Mouse (Mus musculus) cerebellum, adult 8-10 months (tissue): Measurements from ENCODE around the gene Crybg3.

Experiments
- DNase-seq: peaks from one replicate; pipeline ENCODE4 v3.0.0; 2022

The Crybg3 gene

GRCm38 (mm10) chr16:59600311-59601251 is at the start of gene Crybg3:
TSS of gene Crybg3 (minus strand) at chr16:59600979.
- peak; percentile 53 for DNase-seq

GRCm38 (mm10) chr16:59643766-59644165 is 43.0 kb upstream of the Crybg3 start:
- no peak for DNase-seq

DNA sequence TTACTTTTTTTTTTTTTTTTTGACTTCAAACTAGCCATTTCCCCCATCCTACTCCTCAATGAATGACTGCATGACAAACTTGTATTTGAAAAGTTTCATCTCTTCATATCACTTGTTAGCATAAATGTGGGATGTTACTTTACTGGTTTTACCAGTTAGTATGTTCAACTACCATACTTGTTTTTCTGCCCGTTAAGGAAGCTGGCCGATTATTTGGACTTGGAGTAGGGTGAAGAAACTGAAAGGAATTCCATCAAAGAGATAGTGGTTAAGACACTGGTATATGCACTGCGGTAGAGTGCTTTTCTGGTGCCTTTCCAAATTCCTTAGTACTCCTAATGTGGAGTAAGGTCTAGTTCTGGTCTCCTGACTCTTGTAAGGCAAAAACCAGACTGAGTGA is 39.2 kb upstream of the Crybg3 start:
- no peak for DNase-seq

DNA sequence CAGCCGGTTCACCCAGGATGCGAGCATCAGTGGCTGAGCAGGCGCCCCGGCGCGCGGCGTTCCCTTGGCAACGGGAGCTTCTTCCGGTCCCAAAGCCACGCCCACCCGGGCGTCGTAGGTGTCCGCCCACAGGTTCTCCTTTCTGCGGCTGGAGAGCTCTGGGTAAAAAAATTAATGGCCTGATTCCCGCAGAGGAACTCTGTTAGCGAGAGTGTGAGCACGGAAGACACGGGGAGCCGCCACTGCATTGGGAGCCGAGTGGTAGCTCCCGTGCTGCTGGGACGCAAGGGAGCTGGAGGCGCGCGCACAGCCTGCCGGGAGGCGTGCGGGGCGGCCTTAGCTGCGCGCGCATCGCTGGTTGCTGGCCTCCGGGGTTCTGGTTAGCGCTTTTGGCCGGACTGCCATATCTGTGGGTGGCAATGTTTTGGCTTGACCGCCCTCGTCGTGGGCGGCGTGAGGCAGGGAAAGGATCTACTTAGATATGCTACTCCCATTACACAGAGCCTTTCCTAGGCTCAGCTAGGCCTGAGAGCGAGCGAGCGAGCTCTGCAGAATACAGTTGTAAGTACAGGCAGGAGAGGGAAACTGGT is 38.4 kb upstream of the Crybg3 start, which contains the start of gene Arl6:
Gene Arl6, minus strand, starts transcription at position 290 of the 590 bp plus-strand sequence.
- peak; percentile 94 for DNase-seq

DNA sequence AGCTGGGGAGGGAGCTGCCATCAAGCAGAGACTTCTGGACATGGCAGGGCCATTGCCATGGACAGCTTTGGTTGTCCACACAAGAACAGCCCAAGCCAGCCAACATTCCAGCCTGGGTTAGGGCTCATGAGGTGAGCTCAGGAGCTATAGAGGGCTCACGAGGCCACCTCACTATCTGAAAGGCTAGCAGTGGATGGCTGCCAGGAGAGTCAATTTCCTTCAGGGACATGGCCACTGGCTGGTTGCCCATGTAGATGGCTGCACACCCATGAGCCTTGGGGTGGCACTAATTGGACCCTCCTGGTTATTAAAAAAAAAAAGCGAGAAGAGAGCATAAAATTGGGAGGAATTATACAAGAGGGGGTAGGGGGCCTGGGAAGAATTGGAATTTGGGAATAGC is 33.8 kb upstream of the Crybg3 start:
- DNase-seq: no peak

GRCm38 (mm10) chr16:59621554-59621953 is 20.8 kb upstream of the Crybg3 start:
- no peak for DNase-seq

- DNase-seq: peak; percentile 31
Measured at GRCm38 (mm10) chr16:59617167-59617566, 16.4 kb upstream of the Crybg3 start.

- DNase-seq: no peak
Measured at GRCm38 (mm10) chr16:59615675-59616074, 14.9 kb upstream of the Crybg3 start.

- DNase-seq: no peak
Measured at GRCm38 (mm10) chr16:59610750-59611149, 10.0 kb upstream of the Crybg3 start.

- DNase-seq: no peak
Measured at GRCm38 (mm10) chr16:59604078-59604781, 3.5 kb upstream of the Crybg3 start.

DNA sequence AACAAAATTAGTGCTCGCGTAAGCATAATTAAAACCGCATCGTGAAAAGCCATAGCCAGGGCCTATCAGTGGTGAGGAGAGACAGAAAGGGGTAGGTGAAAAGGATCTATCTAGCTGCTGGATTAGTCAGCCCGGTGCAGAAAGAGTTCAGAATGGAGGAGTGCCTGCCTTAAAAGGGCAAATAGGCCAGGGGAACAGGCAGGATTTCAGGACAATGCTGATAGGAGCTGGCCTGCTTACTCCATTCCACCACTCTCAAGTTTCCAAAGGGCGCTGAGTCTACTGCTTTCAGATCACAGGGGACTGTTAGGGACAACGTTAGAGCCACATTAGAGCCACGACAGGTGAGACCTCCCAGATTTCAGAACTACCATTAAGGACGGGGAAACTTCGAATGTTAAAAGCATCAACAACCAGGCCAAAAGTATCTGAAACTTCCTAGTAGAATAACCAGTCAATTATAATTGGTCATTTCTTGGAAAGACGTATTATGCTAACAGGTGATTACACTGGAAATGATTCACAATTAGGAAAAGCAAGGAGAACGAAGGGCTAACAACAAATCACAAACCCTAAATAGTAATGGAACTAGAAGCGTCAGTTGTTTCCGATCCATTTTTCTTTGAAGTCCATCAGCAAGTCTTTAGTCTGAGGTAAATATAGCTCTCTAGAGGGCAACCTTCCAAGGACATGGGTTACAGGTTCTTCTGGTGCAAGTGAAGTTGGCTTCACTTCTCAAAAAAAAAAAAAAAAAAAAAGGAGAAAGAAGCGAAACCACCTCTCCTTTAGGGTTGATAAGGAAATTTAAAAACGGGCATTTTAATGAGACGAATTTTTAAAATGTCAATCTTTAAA is 1.1 kb downstream of the Crybg3 start:
- no peak for DNase-seq

- DNase-seq: no peak
Measured at GRCm38 (mm10) chr16:59598997-59599396, 1.8 kb downstream of the Crybg3 start.

- no peak for DNase-seq
Measured at GRCm38 (mm10) chr16:59597256-59597655, 3.5 kb downstream of the Crybg3 start.

GRCm38 (mm10) chr16:59594714-59595113 is 6.1 kb downstream of the Crybg3 start:
- DNase-seq: no peak

DNA sequence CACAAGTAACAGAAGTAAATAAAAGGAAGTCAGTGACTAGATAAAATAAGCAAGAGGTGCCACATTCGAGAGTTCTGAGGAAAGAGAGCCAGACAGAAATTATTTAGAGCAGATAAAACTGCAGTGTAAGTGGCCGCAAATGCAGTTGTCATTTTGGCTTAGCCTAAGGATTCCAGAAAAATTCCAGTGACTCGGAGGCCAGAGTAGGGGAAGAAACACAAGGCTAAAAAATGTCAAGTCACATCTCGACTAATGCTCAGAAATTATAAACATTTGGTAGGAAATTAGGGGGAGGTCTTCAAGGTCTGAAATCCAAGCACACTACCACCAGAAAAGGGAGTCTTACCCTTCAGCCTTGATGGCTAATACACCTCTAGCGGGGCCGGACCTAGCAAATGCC is 10.0 kb downstream of the Crybg3 start:
- DNase-seq: no peak

DNA sequence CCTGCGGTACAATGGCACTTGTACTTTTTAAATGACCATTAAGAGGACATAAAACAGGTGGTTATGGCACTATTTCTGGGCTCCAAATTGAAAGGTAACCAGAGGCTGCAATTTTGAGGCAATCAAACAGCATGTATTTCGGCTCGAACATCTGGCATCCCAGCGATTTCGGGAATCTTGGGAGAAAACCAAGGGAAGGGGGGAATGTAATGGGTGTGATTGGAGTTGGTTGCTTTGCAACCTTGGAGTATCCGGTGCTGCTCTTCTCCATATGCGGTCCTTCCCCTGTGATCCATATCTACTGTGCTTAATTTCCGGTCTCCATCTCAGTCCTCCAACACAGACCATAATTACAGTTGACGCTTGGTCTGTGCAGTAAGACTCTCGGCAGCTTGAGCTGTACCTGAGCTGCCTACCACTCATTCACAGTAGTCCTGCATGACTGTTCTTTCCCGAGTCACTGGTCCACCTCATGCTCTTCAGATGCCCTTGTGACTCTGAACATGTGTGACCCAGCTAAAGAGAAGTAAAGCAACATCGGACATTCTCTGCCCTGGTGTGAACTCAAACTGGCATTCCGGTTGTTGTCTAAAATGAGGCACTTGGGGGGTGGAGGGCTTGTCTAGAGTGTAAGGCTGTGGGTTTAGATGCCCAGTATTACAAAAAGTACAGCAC is 12.3 kb downstream of the Crybg3 start:
- no peak for DNase-seq

- no peak for DNase-seq
Measured at GRCm38 (mm10) chr16:59587816-59588215, 13.0 kb downstream of the Crybg3 start.

DNA sequence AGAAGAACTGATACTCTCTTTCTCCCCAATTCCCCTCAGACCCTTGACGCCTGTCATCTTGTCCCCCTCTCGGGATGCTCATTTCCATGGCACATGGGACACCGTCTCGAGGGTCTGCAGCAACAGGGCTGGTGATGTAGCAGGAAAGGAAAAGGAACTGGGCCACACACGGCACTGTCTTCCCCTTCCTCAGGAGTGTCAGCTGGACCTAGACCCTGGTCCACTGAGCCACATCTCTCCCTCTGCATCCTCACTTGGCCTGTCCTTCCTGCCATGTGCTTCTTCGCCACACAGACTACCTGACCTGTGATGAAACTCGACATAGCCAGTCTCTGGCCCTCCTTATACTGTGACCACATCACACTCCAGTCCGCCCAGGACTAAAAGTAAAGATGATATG is 13.9 kb downstream of the Crybg3 start:
- DNase-seq: no peak

DNA sequence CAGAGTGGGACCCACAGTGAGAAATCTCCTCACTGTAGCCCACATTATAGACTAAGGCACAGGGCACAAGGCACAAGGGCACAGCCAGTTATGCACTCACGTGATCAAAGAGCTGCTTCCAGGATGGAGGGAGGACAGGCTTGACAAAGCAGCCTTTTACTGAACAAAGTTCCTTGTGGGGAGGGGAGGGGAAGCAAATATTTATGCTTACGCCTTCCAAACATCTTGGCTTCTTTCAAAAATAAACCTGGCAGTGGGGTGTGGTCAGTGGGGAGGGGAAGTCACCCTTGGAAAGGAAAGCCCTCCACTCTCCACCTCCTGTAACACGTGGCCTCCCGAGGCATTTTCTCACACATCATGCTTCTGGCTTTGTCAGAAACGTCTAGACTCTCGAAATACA is 14.5 kb downstream of the Crybg3 start:
- no peak for DNase-seq

- DNase-seq: no peak
Measured at GRCm38 (mm10) chr16:59585706-59586244, 15.0 kb downstream of the Crybg3 start.

DNA sequence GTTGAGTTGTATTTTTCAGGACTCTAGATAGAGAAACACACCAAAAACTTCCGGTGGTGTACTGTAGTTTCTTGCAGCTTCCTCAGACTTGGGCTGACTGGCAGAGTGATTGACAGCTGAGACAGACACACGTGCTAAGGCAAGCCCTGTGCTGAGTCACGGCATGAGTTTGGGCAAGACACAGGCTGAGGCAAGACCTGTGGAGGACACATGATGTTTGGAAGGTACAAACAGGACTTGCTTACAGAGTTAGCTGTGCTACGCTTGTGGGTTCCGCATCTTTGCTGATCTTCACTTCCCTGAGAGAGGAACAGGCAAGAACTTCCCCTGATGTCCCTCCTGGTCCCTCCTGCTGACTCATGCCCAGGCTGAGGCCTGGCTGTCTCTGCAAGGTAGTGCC is 17.3 kb downstream of the Crybg3 start:
- no peak for DNase-seq

- no peak for DNase-seq
Measured at GRCm38 (mm10) chr16:59579237-59579636, 21.5 kb downstream of the Crybg3 start.
